Mouse (Mus musculus) gastrocnemius, postnatal 36 days (tissue): ENCODE results near the gene Hps5. TPM values are rescaled to one million over a fixed set of nuclear protein-coding genes. Genes with fewer than 3 reads are reported as not detected.

ENCODE experiments used
- total RNA-seq, 2 experiments: library from RNA; stranded (reverse); gene quantifications; 2 replicates each; pipeline ENCODE4 v1.2.3; 2021

The Hps5 gene
- total RNA-seq, 2 experiments from 2014 or later = 8.7 to 12.2 TPM

Other genes starting within 250 kb of the Hps5 start
- gene Sergef, start 156.3 kb downstream of the Hps5 start, total RNA-seq = 1 to 10 TPM; 3.0 to 3.1 TPM
- under 1 TPM; 0.69 to 0.79 TPM for gene Tph1, start 123.5 kb downstream of the Hps5 start, total RNA-seq
- 1 to 10 TPM; 2.6 to 2.7 TPM for gene Saal1, start 85.4 kb downstream of the Hps5 start, total RNA-seq
- not detected for gene Saa3, start 80.4 kb downstream of the Hps5 start, total RNA-seq
- gene Saa4, start 63.5 kb downstream of the Hps5 start, total RNA-seq = not detected
- gene Saa1, start 53.1 kb downstream of the Hps5 start, total RNA-seq = not detected
- gene Saa2, start 44.3 kb downstream of the Hps5 start, total RNA-seq = not detected
- gene Gtf2h1, start within 50 bp of the Hps5 start, total RNA-seq = 10 to 100 TPM; 14.0 to 14.8 TPM
- 1,000 to 10,000 TPM; 2,924 to 3,276 TPM for gene Ldha, start 45.4 kb upstream of the Hps5 start, total RNA-seq
- not detected for gene Ldhc, start 65.1 kb upstream of the Hps5 start, total RNA-seq
- gene Tsg101, start 123.9 kb upstream of the Hps5 start, total RNA-seq = 10 to 100 TPM; 47.2 to 50.3 TPM
- 1 to 10 TPM; 9.0 to 9.6 TPM for gene Uevld, start 162.5 kb upstream of the Hps5 start, total RNA-seq
- not detected for gene Gm9999, start 187.5 kb upstream of the Hps5 start, total RNA-seq
- 1 to 10 TPM; 3.8 to 4.7 TPM for gene Spty2d1, start 212.3 kb upstream of the Hps5 start, total RNA-seq